Mouse (Mus musculus): ENCODE results near the gene Gxylt1.
"Not testable (repeated sequence)": the region's sequence is repeated elsewhere in the genome, so short reads cannot be mapped to it uniquely, and the experiment has no call there.

Gxylt1 gene

DNA sequence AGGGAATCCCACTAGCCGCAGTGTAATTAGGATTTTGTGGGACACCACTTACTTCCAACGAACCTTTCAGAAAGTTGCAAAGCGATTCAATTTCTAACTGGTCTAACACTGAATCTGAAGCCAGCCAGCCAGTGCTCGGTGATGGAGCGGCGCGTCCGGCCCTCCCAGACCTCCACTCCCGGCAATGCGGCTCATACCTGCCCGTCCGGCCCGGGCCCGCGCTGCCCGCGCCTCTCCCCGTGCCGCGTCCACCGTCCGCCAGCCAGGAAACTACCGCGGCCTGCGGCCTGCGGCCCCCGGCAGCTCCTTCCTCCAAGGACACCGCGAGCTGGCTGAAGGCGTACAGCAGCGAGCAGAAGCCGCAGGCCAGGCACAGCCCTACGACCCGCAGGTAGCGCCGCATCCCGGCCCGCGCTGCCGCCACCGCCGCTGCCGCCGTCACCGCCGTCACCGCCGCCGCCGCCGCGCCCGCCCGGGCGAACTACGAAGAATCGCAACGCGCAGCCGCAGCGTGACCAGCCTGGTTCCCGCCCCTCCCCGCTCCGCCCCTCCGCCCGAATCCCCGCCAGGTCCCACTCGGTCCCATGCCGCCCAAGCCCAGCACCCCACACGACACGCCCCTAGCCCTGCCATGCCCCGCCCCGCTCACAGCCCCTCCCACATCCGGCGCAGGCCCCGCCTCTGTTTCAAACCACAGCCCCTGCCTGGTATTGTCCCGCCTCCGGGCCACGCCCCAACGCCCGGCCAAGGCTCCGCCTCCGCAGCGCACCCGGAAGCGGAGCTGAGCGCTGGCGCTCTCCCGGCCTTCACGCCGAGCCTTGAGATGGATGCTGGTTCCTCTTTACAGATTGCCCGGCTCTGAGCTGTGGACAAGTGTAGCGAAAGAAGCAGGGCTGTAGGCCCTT, at the start of gene Gxylt1:
TSS of gene Gxylt1 (minus strand) at position 501 of the 905 bp plus-strand sequence.
- CTCF ChIA-PET: interaction anchor here in 1 of 4 experiments (0.5 to 0.6 kb wide), 2 partner anchors 208 to 1700 kb away, joined by 3 read pairs; no protein-coding TSS in a partner anchor
- POLR2A ChIA-PET: interaction anchor here in 2 of 4 experiments (0.6 to 2.9 kb wide), 35 partner anchors 9 to 1273 kb away, joined by 3 to 10 read pairs (median 3); partner anchors contain the start of gene Yaf2 (in 2 of the 2)

- ChIA-PET POLR2A (interaction anchor here in 1 of 4 experiments (1.8 kb wide), 1 partner anchor 10 kb away, joined by 4 read pairs; no protein-coding TSS in a partner anchor), CTCF (no interaction called here)
Observed at GRCm38 (mm10) chr15:93318781-93319180, 43.8 kb upstream of the Gxylt1 start.

- CTCF ChIA-PET: not testable (repeated sequence)
- POLR2A ChIA-PET: interaction anchor here in 1 of 4 experiments (0.7 kb wide), 1 partner anchor 12 kb away, joined by 3 read pairs; no protein-coding TSS in a partner anchor
Observed at GRCm38 (mm10) chr15:93310304-93310703, 35.3 kb upstream of the Gxylt1 start.

GRCm38 (mm10) chr15:93298197-93298596, 23.2 kb upstream of the Gxylt1 start:
- POLR2A ChIA-PET: interaction anchor here in 1 of 4 experiments (1.1 kb wide), 1 partner anchor 12 kb away, joined by 3 read pairs; no protein-coding TSS in a partner anchor
- CTCF ChIA-PET: interaction anchor here in 1 of 4 experiments (0.6 kb wide), 1 partner anchor 251 kb away, joined by 5 read pairs; no protein-coding TSS in a partner anchor

- CTCF ChIA-PET: no interaction called here
- POLR2A ChIA-PET: interaction anchor here in 2 of 4 experiments (0.6 to 1.2 kb wide), 2 partner anchors 10 to 19 kb away, joined by 3 to 4 read pairs; partner anchors contain the start of gene Gxylt1 (in 1 of the 2)
Observed at GRCm38 (mm10) chr15:93294483-93294882, 19.5 kb upstream of the Gxylt1 start.

DNA sequence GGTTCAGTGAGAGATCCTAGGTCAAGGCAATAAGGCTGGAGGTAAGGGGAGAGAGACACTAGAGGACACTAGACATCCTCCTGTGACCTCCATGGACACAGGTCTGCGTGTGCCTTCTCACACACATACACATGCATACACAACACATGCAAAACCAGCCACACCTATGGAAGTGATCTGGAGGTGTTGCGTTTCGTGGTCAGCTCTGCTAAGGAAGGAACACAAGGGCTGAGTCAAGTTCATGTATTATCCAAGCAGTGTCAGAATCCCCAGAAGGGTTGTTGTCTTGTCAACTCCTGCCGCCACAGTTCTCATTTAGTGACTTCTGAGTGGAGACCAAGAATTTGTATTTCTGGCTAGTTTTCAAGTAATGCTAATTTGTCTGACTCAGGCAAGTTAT, 13.3 kb upstream of the Gxylt1 start:
- ChIA-PET POLR2A (interaction anchor here in 2 of 4 experiments (1.2 to 1.3 kb wide), 2 partner anchors 11 to 13 kb away, joined by 3 to 4 read pairs; partner anchors contain the start of gene Gxylt1 (in 1 of the 2)), CTCF (interaction anchor here in 1 of 4 experiments (0.6 kb wide), 1 partner anchor 51 kb away, joined by 3 read pairs; no protein-coding TSS in a partner anchor)

DNA sequence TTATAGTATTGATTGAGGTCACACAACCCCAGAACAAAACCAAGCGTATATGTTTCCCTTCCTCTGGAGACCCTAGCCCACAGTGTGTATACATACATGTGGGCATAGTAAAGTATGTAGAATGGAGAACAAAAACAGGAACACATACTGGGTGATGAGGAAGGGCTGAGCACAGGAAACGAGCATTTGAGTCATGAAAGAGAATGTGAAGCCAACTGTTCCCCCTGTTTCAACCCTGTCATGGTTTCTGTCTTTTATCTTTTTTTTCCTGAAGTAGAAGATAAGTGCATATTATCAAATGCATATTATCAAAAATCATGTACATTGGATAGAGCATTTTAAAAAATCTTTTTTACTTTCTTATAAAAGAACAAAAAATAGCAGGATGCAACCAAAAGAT, 12.6 kb upstream of the Gxylt1 start:
- CTCF ChIA-PET: interaction anchor here in 1 of 4 experiments (0.6 kb wide), 1 partner anchor 51 kb away, joined by 3 read pairs; no protein-coding TSS in a partner anchor
- POLR2A ChIA-PET: interaction anchor here in 1 of 4 experiments (1.0 kb wide), 1 partner anchor 12 kb away, joined by 3 read pairs; no protein-coding TSS in a partner anchor

GRCm38 (mm10) chr15:93285244-93285643, 10.3 kb upstream of the Gxylt1 start:
- CTCF ChIA-PET: interaction anchor here in 1 of 4 experiments (0.6 kb wide), 1 partner anchor 583 kb away, joined by 3 read pairs; no protein-coding TSS in a partner anchor

DNA sequence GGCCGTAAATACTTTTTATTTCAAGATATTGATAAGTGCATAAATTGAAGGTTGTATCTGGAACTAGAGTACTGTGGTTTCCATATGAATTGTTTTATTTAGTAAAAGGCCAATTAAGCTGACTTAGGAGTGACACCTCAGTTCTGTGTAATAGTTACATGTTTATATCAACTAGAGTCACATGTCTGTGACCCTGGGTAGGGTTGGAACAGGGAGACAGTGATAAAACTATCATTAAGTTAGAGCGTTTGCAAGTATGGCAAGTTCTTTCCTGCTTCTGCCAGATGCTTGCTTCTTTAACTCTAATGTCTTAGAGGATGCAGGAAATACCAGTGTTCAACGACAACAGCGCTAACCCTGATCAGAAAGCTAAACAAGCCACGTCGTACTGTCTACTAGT, 9.3 kb upstream of the Gxylt1 start:
- POLR2A ChIA-PET: no interaction called here
- CTCF ChIA-PET: no interaction called here

More at GRCm38 (mm10) chr15:93285244-93285643, 10.3 kb upstream of the Gxylt1 start:
- POLR2A ChIA-PET: interaction anchor here in 2 of 4 experiments (0.9 to 1.5 kb wide), 3 partner anchors 9 to 39 kb away, joined by 3 to 4 read pairs (median 4); partner anchors contain the start of gene Gxylt1 (in 1 of the 2)

GRCm38 (mm10) chr15:93283349-93283748, 8.4 kb upstream of the Gxylt1 start:
- ChIA-PET CTCF (no interaction called here), POLR2A (no interaction called here)

- POLR2A ChIA-PET: interaction anchor here in 2 of 4 experiments (0.6 to 2.9 kb wide), 19 partner anchors 9 to 248 kb away, joined by 3 to 10 read pairs (median 4); partner anchors contain the start of gene Yaf2 (in 1 of the 2)
- CTCF ChIA-PET: interaction anchor here in 1 of 4 experiments (0.8 kb wide), 1 partner anchor 13 kb away, joined by 3 read pairs; no protein-coding TSS in a partner anchor
Observed at GRCm38 (mm10) chr15:93276276-93276675, 1.3 kb upstream of the Gxylt1 start.

DNA sequence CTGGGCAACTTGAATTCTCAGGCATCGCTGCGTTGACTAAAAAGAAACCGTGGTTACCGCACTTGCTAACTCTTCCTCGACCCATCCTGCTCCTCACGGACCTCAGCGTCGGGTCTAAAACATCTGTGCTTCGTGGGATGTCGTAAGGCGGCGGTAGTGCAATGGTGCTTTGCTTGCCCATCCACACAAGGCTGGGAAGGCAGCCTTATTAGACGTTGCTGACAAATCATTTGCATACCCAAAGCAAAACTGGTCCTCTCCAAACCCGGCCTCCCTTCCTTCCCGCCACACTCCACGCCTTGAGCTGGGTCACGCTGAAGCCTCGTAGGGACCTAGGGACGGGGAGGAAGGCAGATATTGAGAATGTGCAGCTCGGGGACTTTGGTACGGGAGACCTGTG, 644 bp upstream of the Gxylt1 start:
- POLR2A ChIA-PET: interaction anchor here in 2 of 4 experiments (0.6 to 2.9 kb wide), 29 partner anchors 10 to 730 kb away, joined by 3 to 10 read pairs (median 4); partner anchors contain the start of gene Yaf2 (in 1 of the 2)
- CTCF ChIA-PET: interaction anchor here in 2 of 4 experiments (0.5 to 0.8 kb wide), 3 partner anchors 12 to 1701 kb away, joined by 3 read pairs; no protein-coding TSS in a partner anchor

- POLR2A ChIA-PET: interaction anchor here in 2 of 4 experiments (0.6 to 2.9 kb wide), 10 partner anchors 8 to 1274 kb away, joined by 3 to 10 read pairs (median 4); partner anchors contain the start of gene Yaf2 (in 1 of the 2)
- CTCF ChIA-PET: interaction anchor here in 1 of 4 experiments (0.6 kb wide), 1 partner anchor 161 kb away, joined by 5 read pairs; no protein-coding TSS in a partner anchor
Observed at GRCm38 (mm10) chr15:93273788-93274678, 946 bp downstream of the Gxylt1 start.

- ChIA-PET POLR2A (interaction anchor here in 3 of 4 experiments (0.6 to 1.3 kb wide), 5 partner anchors 15 to 241 kb away, joined by 3 to 6 read pairs (median 5); no protein-coding TSS in a partner anchor), CTCF (interaction anchor here in 3 of 4 experiments (0.6 kb wide), 3 partner anchors 23 to 1325 kb away, joined by 3 to 9 read pairs (median 4); no protein-coding TSS in a partner anchor)
Observed at GRCm38 (mm10) chr15:93272948-93273347, 2.0 kb downstream of the Gxylt1 start.

- POLR2A ChIA-PET: interaction anchor here in 3 of 4 experiments (0.6 to 1.5 kb wide), 6 partner anchors 18 to 1234 kb away, joined by 3 to 4 read pairs (median 3); no protein-coding TSS in a partner anchor
- CTCF ChIA-PET: no interaction called here
Observed at GRCm38 (mm10) chr15:93270289-93270855, 4.6 kb downstream of the Gxylt1 start.

- CTCF ChIA-PET: no interaction called here
- POLR2A ChIA-PET: interaction anchor here in 2 of 4 experiments (0.6 to 0.8 kb wide), 3 partner anchors 54 to 1235 kb away, joined by 3 read pairs; no protein-coding TSS in a partner anchor
Observed at GRCm38 (mm10) chr15:93269572-93269971, 5.4 kb downstream of the Gxylt1 start.

- ChIA-PET CTCF (interaction anchor here in 1 of 4 experiments (1.0 kb wide), 1 partner anchor 8 kb away, joined by 6 read pairs; no protein-coding TSS in a partner anchor), POLR2A (interaction anchor here in 1 of 4 experiments (1.0 kb wide), 1 partner anchor 8 kb away, joined by 4 read pairs; no protein-coding TSS in a partner anchor)
Observed at GRCm38 (mm10) chr15:93268001-93268400, 7.0 kb downstream of the Gxylt1 start.

Measured in embryonic stem cell, embryonic (primary cell).